Mouse (Mus musculus): Measurements from ENCODE around the gene Pomp. TPM values are rescaled to one million over a fixed set of nuclear protein-coding genes. Genes with fewer than 3 reads are reported as not detected.
A peak's percentile ranks its signal among the peaks of the same experiment; 100 is the strongest.

Gene Pomp
- 8.8 and 18.7 TPM in 2 replicates for polyA plus RNA-seq (2012; rRNA removed)

DNA sequence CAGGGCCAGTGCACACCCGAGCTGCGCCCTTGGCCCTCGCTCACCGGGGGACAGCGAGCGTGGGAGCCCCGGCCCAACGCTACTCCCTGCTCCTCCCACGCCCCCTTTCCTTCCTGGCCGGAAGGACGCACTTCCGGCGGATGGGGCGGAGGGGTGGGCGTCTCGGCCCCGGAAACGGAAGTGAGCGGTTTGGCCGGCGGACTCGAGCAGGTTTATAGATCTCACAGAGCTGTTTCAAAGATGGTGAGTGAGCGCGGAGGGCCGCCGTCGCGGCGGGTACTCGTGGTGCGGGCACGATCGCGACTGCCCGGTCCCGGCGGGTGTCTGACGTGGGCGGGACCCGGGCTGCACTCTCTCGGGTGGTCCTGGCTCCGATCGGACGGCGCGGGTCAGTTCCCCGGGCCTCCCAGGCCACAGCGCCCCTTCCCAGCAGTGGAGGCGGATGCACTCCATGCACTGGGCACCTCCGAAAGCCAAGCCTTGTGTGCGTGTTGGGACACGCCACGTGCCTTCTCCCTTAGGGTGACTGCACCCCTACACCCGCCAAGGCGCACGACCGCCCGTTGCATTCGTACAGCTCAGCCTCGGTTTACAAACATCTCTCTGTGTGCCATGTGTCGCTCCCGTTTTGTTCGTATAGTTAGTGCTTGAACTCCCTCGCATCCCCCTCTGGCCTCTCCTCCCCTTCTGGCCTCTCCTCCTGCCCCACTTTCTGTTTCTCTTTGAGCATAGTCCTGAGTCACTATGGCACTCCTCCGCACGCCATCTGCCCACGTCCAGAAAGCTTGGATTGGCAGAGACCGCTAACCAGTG is at the start of gene Pomp:
Pomp (plus strand) TSS at position 13 of the 813 bp plus-strand sequence.
- under 1% methylated on average over 68 of the region's 68 CpGs for WGBS

DNA sequence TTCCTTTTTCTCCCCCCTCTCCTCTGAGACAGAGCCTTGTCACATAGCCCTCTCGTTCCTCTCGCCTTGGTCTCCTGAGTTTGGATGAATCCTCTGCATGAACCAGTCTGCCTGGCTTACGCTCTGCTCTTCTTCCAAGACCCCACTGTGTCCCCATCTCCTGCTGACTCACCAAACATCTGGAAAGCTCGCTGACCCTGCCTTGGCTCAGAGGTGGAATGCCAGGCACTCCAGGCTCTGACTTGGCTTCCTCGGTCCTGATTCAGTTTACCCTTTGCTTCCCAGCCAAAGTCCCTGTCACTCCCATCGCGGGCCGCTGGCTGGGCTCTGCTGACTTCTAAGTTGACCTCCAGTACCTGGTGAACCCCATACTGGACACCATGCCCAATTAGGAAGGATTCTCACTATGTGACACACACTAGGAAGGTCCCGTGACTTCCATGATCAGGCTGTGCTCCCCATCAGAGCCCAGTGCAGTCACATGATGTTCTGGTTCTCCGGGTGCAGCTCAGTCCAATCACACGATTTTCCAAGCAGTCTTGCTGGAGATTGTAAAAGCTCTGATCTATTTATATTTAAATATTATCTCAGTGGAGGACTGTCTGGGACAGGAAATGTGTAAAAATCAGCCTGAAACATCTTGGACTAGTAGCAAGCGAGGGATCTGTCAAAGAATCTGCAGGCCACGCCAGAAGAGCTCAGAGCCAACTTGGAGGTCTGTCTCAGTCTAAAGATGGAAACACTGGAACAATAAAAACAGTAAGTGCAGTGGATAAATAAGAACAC is 47.8 kb upstream of the Pomp start:
- Histone ChIP-seq H3K4me1 (ENCODE audit: control insufficient read depth, insufficient read depth, insufficient read length, low read length) (no peaks in the 10 kb centered on the region), H3K27ac (ENCODE audit: insufficient read depth, low read depth, low read length) (no peak overlapping the region), H3K4me3 (ENCODE audit: low read depth, low read length) (no peak overlapping the region), H3K27me3 (ENCODE audit: control insufficient read depth, insufficient read depth, low read length) (no peaks in the 10 kb centered on the region), H3K36me3 (ENCODE audit: control insufficient read depth, insufficient read depth, low read length) (no peaks in the 10 kb centered on the region)
- no peak for TF ChIP-seq CTCF (IDR thresholded peaks at IDR 0.05; ENCODE audit: extremely low read depth, insufficient read length, insufficient replicate concordance, low read depth, low read length)
- TF ChIP-seq POLR2A (IDR thresholded peaks at IDR 0.05; ENCODE audit: low read depth, low read length): no peak
- WGBS: 73% methylated on average over 13 of the region's 13 CpGs

More for the DNA sequence above, at the start of gene Pomp:
- H3K4me1 ChIP-seq (ENCODE audit: control insufficient read depth, insufficient read depth, insufficient read length, low read length): peaks cover 10% of the 10 kb centered on the region; the same call in 1 of the 2 replicates
- H3K27me3 ChIP-seq (ENCODE audit: control insufficient read depth, insufficient read depth, low read length): no peaks in the 10 kb centered on the region
- peak within 1 kb of the TSS; percentile 95 for H3K4me3 ChIP-seq (ENCODE audit: low read depth, low read length)
- peaks cover 20% of the 10 kb centered on the region for H3K36me3 ChIP-seq (ENCODE audit: control insufficient read depth, insufficient read depth, low read length)
- TF ChIP-seq CTCF (IDR thresholded peaks at IDR 0.05; ENCODE audit: extremely low read depth, insufficient read length, insufficient replicate concordance, low read depth, low read length) (no peak), POLR2A (IDR thresholded peaks at IDR 0.05; ENCODE audit: low read depth, low read length) (peak; percentile 85)
- H3K27ac ChIP-seq (ENCODE audit: insufficient read depth, low read depth, low read length): peak within 1 kb of the TSS; percentile 88

DNA sequence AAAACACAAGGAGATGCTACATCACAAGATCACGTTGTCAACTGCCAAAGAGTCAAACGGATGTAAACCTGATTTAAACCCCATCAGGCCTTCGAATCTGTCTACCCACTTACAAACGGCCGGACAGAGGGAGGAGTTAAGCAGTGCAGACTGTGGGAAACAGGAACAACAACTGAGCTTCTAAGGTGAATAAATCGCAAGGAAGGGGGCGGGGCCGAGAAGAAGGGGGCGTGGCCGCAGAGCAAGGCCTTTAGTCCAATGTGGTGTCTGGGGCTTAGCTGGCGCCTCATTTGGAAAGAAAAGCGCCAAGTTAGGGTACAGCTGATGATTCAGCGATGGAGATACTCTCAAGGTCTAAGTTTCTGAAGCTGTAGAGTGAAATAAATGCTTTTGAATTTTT is 45.3 kb upstream of the Pomp start:
- WGBS: 80% methylated on average over 13 of the region's 13 CpGs
- Histone ChIP-seq H3K4me3 (ENCODE audit: low read depth, low read length) (no peak overlapping the region), H3K4me1 (ENCODE audit: control insufficient read depth, insufficient read depth, insufficient read length, low read length) (no peaks in the 10 kb centered on the region), H3K27me3 (ENCODE audit: control insufficient read depth, insufficient read depth, low read length) (no peaks in the 10 kb centered on the region), H3K27ac (ENCODE audit: insufficient read depth, low read depth, low read length) (no peak overlapping the region), H3K36me3 (ENCODE audit: control insufficient read depth, insufficient read depth, low read length) (no peaks in the 10 kb centered on the region)
- no peak for TF ChIP-seq CTCF (IDR thresholded peaks at IDR 0.05; ENCODE audit: extremely low read depth, insufficient read length, insufficient replicate concordance, low read depth, low read length)
- TF ChIP-seq POLR2A (IDR thresholded peaks at IDR 0.05; ENCODE audit: low read depth, low read length): no peak

DNA sequence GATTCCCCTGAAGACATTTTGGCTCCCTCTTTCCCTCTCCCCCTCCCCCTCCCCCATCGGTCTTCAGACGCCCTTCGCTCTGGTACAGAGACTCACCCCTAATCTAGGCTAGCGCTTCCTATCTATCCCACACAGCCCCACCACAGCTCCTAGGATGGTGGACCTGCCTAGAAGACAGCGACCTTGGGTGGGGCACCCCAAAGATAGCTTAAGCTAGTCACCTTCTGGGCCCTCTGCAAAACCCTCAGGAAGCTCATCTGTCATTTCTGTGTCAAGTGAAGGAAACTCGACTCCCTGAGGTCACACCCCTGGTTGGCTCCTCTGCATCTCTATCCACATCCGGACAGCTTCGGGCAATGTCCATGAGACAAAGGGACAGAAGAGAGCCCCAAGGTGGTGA is 44.7 kb upstream of the Pomp start:
- Histone ChIP-seq H3K36me3 (ENCODE audit: control insufficient read depth, insufficient read depth, low read length) (no peaks in the 10 kb centered on the region), H3K4me3 (ENCODE audit: low read depth, low read length) (no peak overlapping the region), H3K27me3 (ENCODE audit: control insufficient read depth, insufficient read depth, low read length) (no peaks in the 10 kb centered on the region), H3K4me1 (ENCODE audit: control insufficient read depth, insufficient read depth, insufficient read length, low read length) (no peaks in the 10 kb centered on the region), H3K27ac (ENCODE audit: insufficient read depth, low read depth, low read length) (no peak overlapping the region)
- no peak for TF ChIP-seq CTCF (IDR thresholded peaks at IDR 0.05; ENCODE audit: extremely low read depth, insufficient read length, insufficient replicate concordance, low read depth, low read length)
- TF ChIP-seq POLR2A (IDR thresholded peaks at IDR 0.05; ENCODE audit: low read depth, low read length): no peak
- WGBS: 77% methylated on average over 8 of the region's 8 CpGs

DNA sequence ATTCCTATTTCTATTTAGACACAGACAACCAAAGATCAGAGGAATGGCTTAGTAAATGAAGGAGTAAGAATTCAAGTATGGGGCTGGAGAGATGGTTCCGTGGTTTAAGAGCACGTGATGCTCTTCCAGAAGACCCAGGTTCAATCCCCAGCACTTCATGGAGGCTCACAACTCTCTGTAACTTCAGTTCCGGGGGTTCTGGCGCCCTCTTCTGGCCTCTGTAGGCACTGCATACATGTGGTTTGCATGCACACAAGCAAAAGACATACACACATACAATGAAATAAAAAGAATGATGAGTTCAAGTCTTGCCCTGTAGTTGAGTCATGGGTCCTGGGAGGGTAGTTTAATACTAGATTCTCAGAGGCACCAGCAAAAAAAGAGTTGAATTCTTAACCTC is 43.8 kb upstream of the Pomp start:
- Histone ChIP-seq H3K4me1 (ENCODE audit: control insufficient read depth, insufficient read depth, insufficient read length, low read length) (no peaks in the 10 kb centered on the region), H3K4me3 (ENCODE audit: low read depth, low read length) (no peak overlapping the region), H3K27me3 (ENCODE audit: control insufficient read depth, insufficient read depth, low read length) (no peaks in the 10 kb centered on the region), H3K36me3 (ENCODE audit: control insufficient read depth, insufficient read depth, low read length) (no peaks in the 10 kb centered on the region), H3K27ac (ENCODE audit: insufficient read depth, low read depth, low read length) (no peak overlapping the region)
- TF ChIP-seq POLR2A (IDR thresholded peaks at IDR 0.05; ENCODE audit: low read depth, low read length) (no peak), CTCF (IDR thresholded peaks at IDR 0.05; ENCODE audit: extremely low read depth, insufficient read length, insufficient replicate concordance, low read depth, low read length) (peak; percentile 14; the same call in 1 of the 2 replicates)
- WGBS: 62% methylated on average over 4 of the region's 4 CpGs

DNA sequence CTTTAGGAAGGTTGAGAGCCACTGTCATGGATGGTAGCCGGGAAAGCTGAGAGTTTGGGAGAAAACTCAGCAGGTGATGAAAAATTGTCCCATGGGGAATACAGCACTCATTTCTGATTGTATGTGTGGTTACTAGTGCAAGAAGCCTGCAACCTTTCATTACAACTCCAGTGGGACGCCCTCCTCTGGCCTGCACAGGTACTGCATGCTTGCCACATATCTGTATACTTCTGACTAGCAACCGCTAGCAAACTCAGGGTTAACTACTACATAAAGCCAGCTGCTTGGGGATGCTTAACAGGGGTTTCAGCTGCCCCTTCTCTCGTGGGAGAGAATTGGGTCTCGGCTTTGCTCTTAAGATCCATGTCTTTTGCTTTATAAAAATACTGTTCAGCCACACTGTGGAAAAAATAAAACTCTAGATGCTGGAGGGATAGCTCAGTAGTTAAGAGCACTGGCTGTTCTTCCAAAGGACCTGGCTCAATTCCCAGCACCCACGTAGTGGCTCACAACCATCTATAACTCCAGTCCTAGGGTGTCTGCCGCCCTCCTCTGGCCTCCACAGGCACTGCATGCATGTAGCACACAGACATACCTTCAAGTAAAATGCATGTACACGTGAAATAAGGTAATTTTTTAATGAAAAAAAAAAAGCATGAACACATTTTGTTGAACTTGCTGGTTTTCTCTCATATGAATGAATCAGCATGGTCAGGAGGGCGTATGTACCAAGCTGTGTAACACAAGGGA is 42.3 kb upstream of the Pomp start:
- Histone ChIP-seq H3K36me3 (ENCODE audit: control insufficient read depth, insufficient read depth, low read length) (no peaks in the 10 kb centered on the region), H3K4me1 (ENCODE audit: control insufficient read depth, insufficient read depth, insufficient read length, low read length) (no peaks in the 10 kb centered on the region), H3K27ac (ENCODE audit: insufficient read depth, low read depth, low read length) (no peak overlapping the region), H3K4me3 (ENCODE audit: low read depth, low read length) (no peak overlapping the region), H3K27me3 (ENCODE audit: control insufficient read depth, insufficient read depth, low read length) (no peaks in the 10 kb centered on the region)
- 87% methylated on average over 9 of the region's 9 CpGs for WGBS
- TF ChIP-seq CTCF (IDR thresholded peaks at IDR 0.05; ENCODE audit: extremely low read depth, insufficient read length, insufficient replicate concordance, low read depth, low read length): no peak
- no peak for TF ChIP-seq POLR2A (IDR thresholded peaks at IDR 0.05; ENCODE audit: low read depth, low read length)

All from small intestine, adult 2 months (tissue).